Mouse (Mus musculus) limb, embryonic 14.5 days (tissue): ENCODE results near the gene Ifitm2. TPM values are rescaled to one million over a fixed set of nuclear protein-coding genes. Genes with fewer than 3 reads are reported as not detected.

Source experiments
- ATAC-seq: fragments of 200-750 bp; cut with Nextera tagmentation; 2 replicates; pipeline ENCODE4 v1.8.0; 2017; ENCODE audit warnings: low read depth, moderate number of reproducible peaks, moderate TSS enrichment; ENCODE audit not compliant: low FRiP score
- DNase-seq: peaks from one replicate; pipeline ENCODE4 v3.0.0-alpha.2; 2015; ENCODE audit warnings: low spot score
- H3K27ac ChIP-seq: fragments of 300-500 bp; sonication (generic); replicated peaks from 2 replicates; pipeline ENCODE4 v1.5.1; 2014; ENCODE audit warnings: low read depth, mild to moderate bottlenecking, low read length, moderate library complexity, mixed read lengths
- H3K27me3 ChIP-seq: fragments of 300-500 bp; sonication (generic); 2 replicates; pipeline ENCODE4 v1.6.1; 2014; ENCODE audit warnings: low read length, mixed read lengths; ENCODE audit not compliant: control insufficient read depth, insufficient read depth
- H3K36me3 ChIP-seq: fragments of 300-500 bp; sonication (generic); 2 replicates; pipeline ENCODE4 v1.6.1; 2014; ENCODE audit warnings: mild to moderate bottlenecking, low read length, moderate library complexity, mixed read lengths; ENCODE audit not compliant: control insufficient read depth, insufficient read depth
- H3K4me1 ChIP-seq: fragments of 300-500 bp; sonication (generic); 2 replicates; pipeline ENCODE4 v1.6.1; 2014; ENCODE audit warnings: antibody characterized with exemption, low read length, mixed read lengths; ENCODE audit not compliant: control insufficient read depth, insufficient read depth
- H3K4me2 ChIP-seq: fragments of 300-500 bp; sonication (generic); replicated peaks from 2 replicates; pipeline ENCODE4 v1.6.1; 2014; ENCODE audit warnings: low read depth, mild to moderate bottlenecking, low read length, moderate library complexity; ENCODE audit not compliant: severe bottlenecking
- H3K4me3 ChIP-seq: fragments of 300-500 bp; sonication (generic); replicated peaks from 2 replicates; pipeline ENCODE4 v1.5.1; 2014; ENCODE audit warnings: low read length
- H3K9ac ChIP-seq: fragments of 300-500 bp; sonication (generic); 2 replicates; pipeline ENCODE4 v1.6.1; 2014; ENCODE audit warnings: mild to moderate bottlenecking, low read depth, low read length, moderate library complexity; ENCODE audit not compliant: severe bottlenecking
- H3K9me3 ChIP-seq: fragments of 300-500 bp; sonication (generic); 2 replicates; pipeline ENCODE4 v1.6.1; 2016; ENCODE audit warnings: low read length; ENCODE audit not compliant: control insufficient read depth
- POLR2A ChIP-seq: fragments of 200-500 bp; IDR thresholded peaks from 2 replicates; pipeline ENCODE4 v1.8.0; 2012; ENCODE audit warnings: inconsistent platforms, mild to moderate bottlenecking, moderate library complexity, borderline replicate concordance; ENCODE audit not compliant: insufficient read depth, insufficient read length; ENCODE audit errors: extremely low read depth
- WGBS: fragments of 180-500 bp; shearing (Covaris S2); extraction: QIAGEN DNeasy Blood & Tissue Kit; methylation state at CpG from one replicate; pipeline ENCODE4 v1.1.7; 2014; 5-methylcytosine and 5-hydroxymethylcytosine counted together
- polyA plus RNA-seq, 2 experiments: library from polyadenylated mRNA; depleted of rRNA in 1 of 2; stranded (reverse) in 1 of 2; unstranded in 1 of 2; fragments of >200 nt; fragmentation: Nextera tagmentation in 1 of 2; extraction: Ambion mirVana in 1 of 2; gene quantifications; 2 replicates each; pipeline versions ENCODE4 v1.2.1 to v1.2.3; 2012 to 2014

The Ifitm2 gene
- polyA plus RNA-seq, 2 experiments = 1,234 to 1,827 TPM

GRCm38 (mm10) chr7:140951765-140952164 is 4.0 kb downstream of the Ifitm2 start:
- Histone ChIP-seq H3K9me3 (no peaks in the 10 kb centered on the region), H3K36me3 (peaks cover 47% of the 10 kb centered on the region), H3K4me2 (no peak overlapping the region), H3K27me3 (no peaks in the 10 kb centered on the region), H3K27ac (peak overlapping the region; percentile 49; the same call in 1 of the 2 replicates), H3K4me3 (no peak overlapping the region), H3K9ac (no peak overlapping the region), H3K4me1 (peaks cover 56% of the 10 kb centered on the region)
- no peak for DNase-seq
- WGBS = 60% methylated on average over 6 of the region's 6 CpGs
- TF ChIP-seq POLR2A = no peak
- no peak for ATAC-seq

GRCm38 (mm10) chr7:140951051-140951450 is 4.7 kb downstream of the Ifitm2 start:
- H3K9me3 ChIP-seq = no peaks in the 10 kb centered on the region
- H3K4me3 ChIP-seq = no peak overlapping the region
- 0 out of 2 replicates have a peak overlapping the region, but pooled peaks have one; percentile 17 for H3K4me2 ChIP-seq
- H3K27ac ChIP-seq = peak overlapping the region; percentile 49
- H3K36me3 ChIP-seq = peaks cover 53% of the 10 kb centered on the region
- H3K4me1 ChIP-seq = peaks cover 49% of the 10 kb centered on the region
- DNase-seq (no peak), ATAC-seq (no peak)
- no peak for TF ChIP-seq POLR2A
- WGBS = 28% methylated on average over 8 of the region's 8 CpGs
- no peaks in the 10 kb centered on the region for H3K27me3 ChIP-seq
- peak overlapping the region; percentile 3; the same call in 1 of the 2 replicates for H3K9ac ChIP-seq

- H3K4me3 ChIP-seq = no peak within 1 kb of the TSS
- H3K4me1 ChIP-seq = peaks cover 47% of the 10 kb centered on the region
- DNase-seq (no peak), ATAC-seq (no peak)
- no peak for TF ChIP-seq POLR2A
- peaks cover 62% of the 10 kb centered on the region for H3K36me3 ChIP-seq
- WGBS = 70% methylated on average over 16 of the region's 16 CpGs
- no peaks in the 10 kb centered on the region for H3K27me3 ChIP-seq
- H3K9ac ChIP-seq = peak within 1 kb of the TSS; percentile 3; the same call in 1 of the 2 replicates
- H3K27ac ChIP-seq = peak within 1 kb of the TSS; percentile 49
- 0 out of 2 replicates have a peak within 1 kb of the TSS, but pooled peaks have one; percentile 17 for H3K4me2 ChIP-seq
- H3K9me3 ChIP-seq = no peaks in the 10 kb centered on the region
Observed at GRCm38 (mm10) chr7:140949824-140950530, 5.8 kb downstream of the Ifitm2 start, which contains the start of gene Ifitm5. Ifitm5 (minus strand) TSS chr7:140950291.

GRCm38 (mm10) chr7:140949255-140949654 is 6.5 kb downstream of the Ifitm2 start:
- Histone ChIP-seq H3K4me3 (no peak overlapping the region), H3K9me3 (no peaks in the 10 kb centered on the region), H3K4me2 (no peak overlapping the region), H3K9ac (no peak overlapping the region), H3K36me3 (peaks cover 67% of the 10 kb centered on the region), H3K27ac (no peak overlapping the region), H3K27me3 (no peaks in the 10 kb centered on the region), H3K4me1 (peaks cover 42% of the 10 kb centered on the region)
- 81% methylated on average over 6 of the region's 6 CpGs for WGBS
- no peak for TF ChIP-seq POLR2A
- ATAC-seq (no peak), DNase-seq (no peak)

GRCm38 (mm10) chr7:140948161-140948560 is 7.6 kb downstream of the Ifitm2 start:
- no peak for TF ChIP-seq POLR2A
- H3K36me3 ChIP-seq = peaks cover 66% of the 10 kb centered on the region
- WGBS = 92% methylated on average over 8 of the region's 8 CpGs

More at GRCm38 (mm10) chr7:140948161-140948560, 7.6 kb downstream of the Ifitm2 start:
- no peaks in the 10 kb centered on the region for H3K9me3 ChIP-seq
- no peak overlapping the region for H3K27ac ChIP-seq
- H3K27me3 ChIP-seq = no peaks in the 10 kb centered on the region
- peaks cover 31% of the 10 kb centered on the region for H3K4me1 ChIP-seq
- no peak overlapping the region for H3K9ac ChIP-seq
- no peak overlapping the region for H3K4me2 ChIP-seq
- DNase-seq (no peak), ATAC-seq (no peak)
- no peak overlapping the region for H3K4me3 ChIP-seq
